Mouse (Mus musculus): ENCODE results near the gene Chst14. TPM values are rescaled to one million over a fixed set of nuclear protein-coding genes. Genes with fewer than 3 reads are reported as not detected.

Chst14 gene
- 9.3 and 10.3 TPM in 2 replicates for polyA plus RNA-seq (2011; ENCODE audit: insufficient read depth, insufficient read length, low read depth, missing spikeins)

DNA sequence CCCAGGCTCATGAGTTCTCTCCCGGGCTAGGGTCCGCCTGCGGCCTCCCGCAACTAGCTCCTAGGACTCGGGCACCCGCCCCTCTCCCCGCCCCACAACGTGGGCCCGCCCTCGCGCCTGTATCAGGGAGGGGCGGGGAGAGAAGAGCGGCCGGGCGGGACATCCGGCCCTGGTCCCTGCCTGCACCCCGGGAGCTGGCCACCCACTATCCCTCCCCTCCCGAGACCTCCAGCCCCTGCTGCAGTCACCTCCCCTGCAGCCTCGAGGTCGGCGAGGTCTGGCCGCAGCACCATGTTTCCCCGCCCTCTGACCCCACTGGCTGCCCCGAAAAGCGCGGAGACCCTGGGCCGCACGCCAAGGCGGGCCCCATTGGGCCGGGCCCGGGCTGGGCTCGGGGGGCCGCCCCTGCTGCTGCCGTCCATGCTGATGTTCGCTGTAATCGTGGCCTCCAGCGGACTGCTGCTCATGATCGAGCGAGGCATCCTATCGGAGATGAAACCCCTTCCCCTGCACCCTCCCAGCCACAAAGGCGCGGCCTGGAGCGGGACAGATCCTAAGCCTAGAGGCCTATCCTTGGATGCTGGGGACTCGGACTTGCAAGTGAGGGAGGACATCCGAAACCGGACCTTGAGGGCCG, at the start of gene Chst14:
Gene Chst14, plus strand, starts transcription at position 136 of the 637 bp plus-strand sequence.
- TF ChIP-seq CTCF (IDR thresholded peaks at IDR 0.05; ENCODE audit: low read depth, low read length): no peak
- peak; percentile 15 for TF ChIP-seq POLR2A (IDR thresholded peaks at IDR 0.05; ENCODE audit: insufficient read depth, low read length)
- Histone ChIP-seq H3K27me3 (ENCODE audit: control insufficient read depth, insufficient read depth, low read length, poor library complexity, severe bottlenecking) (no peaks in the 10 kb centered on the region), H3K4me3 (ENCODE audit: low read depth, low read length) (peak within 1 kb of the TSS; percentile 72), H3K4me1 (ENCODE audit: control insufficient read depth, insufficient read depth, low read length) (no peaks in the 10 kb centered on the region), H3K9ac (ENCODE audit: low read depth, poor library complexity, severe bottlenecking) (peak within 1 kb of the TSS; percentile 62), H3K9me3 (replicated peaks; ENCODE audit: control insufficient read depth, insufficient read depth, low read length, poor library complexity, severe bottlenecking) (no peaks in the 10 kb centered on the region), H3K27ac (ENCODE audit: insufficient read depth, low read length) (no peak within 1 kb of the TSS), H3K36me3 (ENCODE audit: control insufficient read depth, insufficient read depth, low read length, poor library complexity, severe bottlenecking) (no peaks in the 10 kb centered on the region; the same call in 1 of the 2 replicates)

DNA sequence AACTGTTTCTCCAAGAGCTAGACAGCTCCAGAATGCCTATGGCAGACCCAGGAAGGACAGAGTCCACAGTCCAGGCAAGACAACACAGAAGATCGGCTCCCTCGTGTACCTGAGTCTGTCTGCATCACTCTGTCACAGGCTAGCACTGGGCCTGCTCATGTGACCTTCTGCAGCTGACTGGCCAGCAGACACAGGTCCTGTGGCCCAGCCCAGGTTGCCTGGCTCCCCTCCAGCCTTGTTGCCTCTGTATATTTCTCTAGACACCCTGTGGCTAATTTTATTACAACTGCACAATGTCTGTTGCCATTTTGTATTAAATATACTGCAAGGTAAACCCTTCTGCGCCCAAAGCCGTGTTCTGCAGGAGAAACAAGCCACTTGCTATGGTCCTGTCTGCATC, 45.3 kb upstream of the Chst14 start:
- Histone ChIP-seq H3K4me3 (ENCODE audit: low read depth, low read length) (no peak overlapping the region), H3K27ac (ENCODE audit: insufficient read depth, low read length) (no peak overlapping the region), H3K36me3 (ENCODE audit: control insufficient read depth, insufficient read depth, low read length, poor library complexity, severe bottlenecking) (no peaks in the 10 kb centered on the region), H3K9me3 (replicated peaks; ENCODE audit: control insufficient read depth, insufficient read depth, low read length, poor library complexity, severe bottlenecking) (no peaks in the 10 kb centered on the region), H3K4me1 (ENCODE audit: control insufficient read depth, insufficient read depth, low read length) (no peaks in the 10 kb centered on the region), H3K9ac (ENCODE audit: low read depth, poor library complexity, severe bottlenecking) (no peak overlapping the region), H3K27me3 (ENCODE audit: control insufficient read depth, insufficient read depth, low read length, poor library complexity, severe bottlenecking) (no peaks in the 10 kb centered on the region)
- TF ChIP-seq EP300 (IDR thresholded peaks at IDR 0.05; ENCODE audit: insufficient read depth, low read depth, low read length) (no peak), CTCF (IDR thresholded peaks at IDR 0.05; ENCODE audit: low read depth, low read length) (no peak), POLR2A (IDR thresholded peaks at IDR 0.05; ENCODE audit: insufficient read depth, low read length) (no peak)

DNA sequence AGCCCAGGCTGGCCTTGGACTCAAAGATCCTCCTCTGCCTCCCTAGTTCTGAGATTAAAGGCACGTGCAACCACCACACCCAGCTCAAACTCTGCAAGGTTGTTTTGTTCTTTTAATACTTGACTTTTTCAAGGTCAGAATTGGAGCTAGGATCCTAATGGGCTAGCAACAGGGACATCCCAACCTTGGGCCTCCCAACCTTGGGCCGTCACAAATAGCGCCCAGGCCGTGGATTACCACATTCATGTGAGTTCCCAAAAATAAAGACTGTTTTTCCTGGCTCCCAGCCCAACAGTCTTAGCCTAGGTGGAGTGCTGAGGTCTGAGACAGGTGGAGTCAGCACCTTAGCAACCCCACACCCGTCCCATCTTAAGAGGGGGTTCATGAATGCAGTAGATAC, 44.3 kb upstream of the Chst14 start:
- Histone ChIP-seq H3K4me1 (ENCODE audit: control insufficient read depth, insufficient read depth, low read length) (no peaks in the 10 kb centered on the region), H3K9ac (ENCODE audit: low read depth, poor library complexity, severe bottlenecking) (no peak overlapping the region), H3K4me3 (ENCODE audit: low read depth, low read length) (no peak overlapping the region), H3K27me3 (ENCODE audit: control insufficient read depth, insufficient read depth, low read length, poor library complexity, severe bottlenecking) (no peaks in the 10 kb centered on the region), H3K36me3 (ENCODE audit: control insufficient read depth, insufficient read depth, low read length, poor library complexity, severe bottlenecking) (no peaks in the 10 kb centered on the region), H3K27ac (ENCODE audit: insufficient read depth, low read length) (no peak overlapping the region), H3K9me3 (replicated peaks; ENCODE audit: control insufficient read depth, insufficient read depth, low read length, poor library complexity, severe bottlenecking) (no peaks in the 10 kb centered on the region)
- no peak for TF ChIP-seq POLR2A (IDR thresholded peaks at IDR 0.05; ENCODE audit: insufficient read depth, low read length)
- no peak for TF ChIP-seq EP300 (IDR thresholded peaks at IDR 0.05; ENCODE audit: insufficient read depth, low read depth, low read length)
- no peak for TF ChIP-seq CTCF (IDR thresholded peaks at IDR 0.05; ENCODE audit: low read depth, low read length)

GRCm38 (mm10) chr2:118882840-118883679, 43.2 kb upstream of the Chst14 start:
- H3K9ac ChIP-seq (ENCODE audit: low read depth, poor library complexity, severe bottlenecking): peak overlapping the region; percentile 31; the same call in 1 of the 2 replicates
- H3K4me3 ChIP-seq (ENCODE audit: low read depth, low read length): peak overlapping the region; percentile 75
- H3K36me3 ChIP-seq (ENCODE audit: control insufficient read depth, insufficient read depth, low read length, poor library complexity, severe bottlenecking): no peaks in the 10 kb centered on the region
- H3K9me3 ChIP-seq (replicated peaks; ENCODE audit: control insufficient read depth, insufficient read depth, low read length, poor library complexity, severe bottlenecking): no peaks in the 10 kb centered on the region
- TF ChIP-seq CTCF (IDR thresholded peaks at IDR 0.05; ENCODE audit: low read depth, low read length) (peak; percentile 93), EP300 (IDR thresholded peaks at IDR 0.05; ENCODE audit: insufficient read depth, low read depth, low read length) (no peak)
- H3K27ac ChIP-seq (ENCODE audit: insufficient read depth, low read length): no peak overlapping the region
- no peaks in the 10 kb centered on the region for H3K27me3 ChIP-seq (ENCODE audit: control insufficient read depth, insufficient read depth, low read length, poor library complexity, severe bottlenecking)
- H3K4me1 ChIP-seq (ENCODE audit: control insufficient read depth, insufficient read depth, low read length): no peaks in the 10 kb centered on the region

- H3K9me3 ChIP-seq (replicated peaks; ENCODE audit: control insufficient read depth, insufficient read depth, low read length, poor library complexity, severe bottlenecking): no peaks in the 10 kb centered on the region
- H3K27me3 ChIP-seq (ENCODE audit: control insufficient read depth, insufficient read depth, low read length, poor library complexity, severe bottlenecking): no peaks in the 10 kb centered on the region
- no peaks in the 10 kb centered on the region for H3K4me1 ChIP-seq (ENCODE audit: control insufficient read depth, insufficient read depth, low read length)
- H3K4me3 ChIP-seq (ENCODE audit: low read depth, low read length): no peak overlapping the region
- no peaks in the 10 kb centered on the region for H3K36me3 ChIP-seq (ENCODE audit: control insufficient read depth, insufficient read depth, low read length, poor library complexity, severe bottlenecking)
- TF ChIP-seq EP300 (IDR thresholded peaks at IDR 0.05; ENCODE audit: insufficient read depth, low read depth, low read length) (no peak), CTCF (IDR thresholded peaks at IDR 0.05; ENCODE audit: low read depth, low read length) (no peak), POLR2A (IDR thresholded peaks at IDR 0.05; ENCODE audit: insufficient read depth, low read length) (no peak)
- no peak overlapping the region for H3K9ac ChIP-seq (ENCODE audit: low read depth, poor library complexity, severe bottlenecking)
- H3K27ac ChIP-seq (ENCODE audit: insufficient read depth, low read length): no peak overlapping the region
Measured at GRCm38 (mm10) chr2:118887440-118887839, 38.9 kb upstream of the Chst14 start.

All from ES-Bruce4 (cell line).